Mouse (Mus musculus) liver, embryonic 14.5 days (tissue): ENCODE results near the gene Rab28.

Experiments used
- CTCF ChIP-seq: IDR thresholded peaks from 2 replicates; pipeline ENCODE4 v1.5.1; 2016; ENCODE audit warnings: antibody characterized with exemption, low read depth, control low read depth
- EP300 ChIP-seq: IDR thresholded peaks from 2 replicates; pipeline ENCODE4 v1.6.1; 2016; ENCODE audit warnings: antibody characterized with exemption, low read depth

- no peak for TF ChIP-seq EP300
- TF ChIP-seq CTCF, result no peak
Observed at GRCm38 (mm10) chr5:41738817-41739216, 30.9 kb upstream of the Rab28 start.
